In genomic region chr17:8505669-8506426, GRCm38 (mm10) we compare ENCODE assay signal across 8 mouse cellular contexts. TPM values are rescaled to one million over a fixed set of nuclear protein-coding genes. Genes with fewer than 3 reads are reported as not detected.
A peak's percentile ranks its signal among the peaks of the same experiment; 100 is the strongest.
DNase-seq lines count a peak whose midpoint lies in the region; ATAC-seq and TF ChIP-seq lines count a peak whose summit lies in the region.

No protein-coding gene starts in this region.

- H3K4me2 ChIP-seq in forebrain, embryonic 14.5 days (ENCODE audit: low read length): peak overlapping the region; percentile 58
- peak overlapping the region; percentile 41 for H3K4me2 ChIP-seq in neural tube, embryonic 14.5 days (ENCODE audit: low read depth, low read length)

- H3K4me1 ChIP-seq in ES-Bruce4 (ENCODE audit: control insufficient read depth, insufficient read depth, low read length): no peaks in the 10 kb centered on the region
- peaks cover 29% of the 10 kb centered on the region for H3K4me1 ChIP-seq in forebrain, embryonic 14.5 days (ENCODE audit: control insufficient read depth, insufficient read depth, low read length)
- no peaks in the 10 kb centered on the region for H3K4me1 ChIP-seq in lung, adult 2 months (ENCODE audit: control insufficient read depth, insufficient read depth, low read length)
- H3K4me1 ChIP-seq in neural tube, embryonic 14.5 days (ENCODE audit: control insufficient read depth, insufficient read depth, low read length): peaks cover 15% of the 10 kb centered on the region

- no peak for TF ChIP-seq POLR2A in ES-Bruce4 (IDR thresholded peaks at IDR 0.05; ENCODE audit: insufficient read depth, low read length)
- no peak for TF ChIP-seq POLR2A in lung, adult 2 months (IDR thresholded peaks at IDR 0.05; ENCODE audit: borderline replicate concordance, extremely low read depth, low read depth, low read length)

- H3K4me3 ChIP-seq in ES-Bruce4 (ENCODE audit: low read depth, low read length): 0 out of 2 replicates have a peak overlapping the region, but pooled peaks have one; percentile 11
- H3K4me3 ChIP-seq in forebrain, embryonic 14.5 days (ENCODE audit: low read depth, low read length): peak overlapping the region; percentile 28
- no peak overlapping the region for H3K4me3 ChIP-seq in lung, adult 2 months (replicated peaks; ENCODE audit: extremely low read depth, low read depth, low read length)
- peak overlapping the region; percentile 18; the same call in 1 of the 2 replicates for H3K4me3 ChIP-seq in neural tube, embryonic 14.5 days (ENCODE audit: low read depth, low read length)

- under 1% methylated on average over 20 of the region's 20 CpGs for WGBS in forebrain, embryonic 14.5 days
- WGBS in lung, adult 2 months: 1% methylated on average over 20 of the region's 20 CpGs
- WGBS in neural tube, embryonic 14.5 days: 1% methylated on average over 20 of the region's 20 CpGs

- peak; percentile 11 for DNase-seq in c-Kit-positive CD71-positive TER-119-positive erythroid progenitor cells, embryonic 14.5 days (ENCODE audit: low spot score)
- peak; percentile 93 for DNase-seq in forebrain, embryonic 14.5 days (ENCODE audit: low spot score)
- peak; percentile 84 to 86 for DNase-seq in heart, postnatal 14 days
- DNase-seq in layer of hippocampus, adult 18-20 months (ENCODE audit: low spot score in 2 of 2): peak; percentile 84 to 91
- peak; percentile 54 for DNase-seq in lung, adult 2 months
- DNase-seq in thymus, postnatal 14 days: peak; percentile 83

- intact Hi-C loops in heart, postnatal 14 days (cut with DNase I): loop anchor here (2.0 kb wide), 1 partner anchor 19 kb away; the partner anchor contains the start of gene Pde10a

- no peak for TF ChIP-seq EP300 in ES-Bruce4 (IDR thresholded peaks at IDR 0.05; ENCODE audit: insufficient read depth, low read depth, low read length)

- no peaks in the 10 kb centered on the region for H3K9me3 ChIP-seq in ES-Bruce4 (replicated peaks; ENCODE audit: control insufficient read depth, insufficient read depth, low read length, poor library complexity, severe bottlenecking)
- H3K9me3 ChIP-seq in forebrain, embryonic 14.5 days (replicated peaks; ENCODE audit: control insufficient read depth, low read length): no peaks in the 10 kb centered on the region
- no peaks in the 10 kb centered on the region for H3K9me3 ChIP-seq in neural tube, embryonic 14.5 days (ENCODE audit: control insufficient read depth, low read length)

- TF ChIP-seq CTCF in ES-Bruce4 (IDR thresholded peaks at IDR 0.05; ENCODE audit: low read depth, low read length): no peak
- TF ChIP-seq CTCF in lung, adult 2 months (IDR thresholded peaks at IDR 0.05; ENCODE audit: insufficient read depth, low read length): no peak

- H3K27ac ChIP-seq in ES-Bruce4 (ENCODE audit: insufficient read depth, low read length): no peak overlapping the region
- H3K27ac ChIP-seq in forebrain, embryonic 14.5 days (ENCODE audit: low read depth, low read length): peak overlapping the region; percentile 74
- peak overlapping the region; percentile 67 for H3K27ac ChIP-seq in neural tube, embryonic 14.5 days (ENCODE audit: low read depth, low read length)

- H3K27me3 ChIP-seq in ES-Bruce4 (ENCODE audit: control insufficient read depth, insufficient read depth, low read length, poor library complexity, severe bottlenecking): no peaks in the 10 kb centered on the region
- no peaks in the 10 kb centered on the region for H3K27me3 ChIP-seq in forebrain, embryonic 14.5 days (replicated peaks; ENCODE audit: control insufficient read depth, insufficient read depth, low read length)
- no peaks in the 10 kb centered on the region for H3K27me3 ChIP-seq in neural tube, embryonic 14.5 days (ENCODE audit: control insufficient read depth, insufficient read depth, low read length)

- H3K9ac ChIP-seq in ES-Bruce4 (ENCODE audit: low read depth, poor library complexity, severe bottlenecking): no peak overlapping the region
- H3K9ac ChIP-seq in forebrain, embryonic 14.5 days (ENCODE audit: low read length): peak overlapping the region; percentile 57
- H3K9ac ChIP-seq in neural tube, embryonic 14.5 days (replicated peaks; ENCODE audit: low read depth, low read length): peak overlapping the region; percentile 35; the same call in 1 of the 2 replicates

- ATAC-seq in forebrain, embryonic 14.5 days: peak; percentile 79
- peak; percentile 84 for ATAC-seq in neural tube, embryonic 14.5 days (ENCODE audit: low read depth)

- no peaks in the 10 kb centered on the region for H3K36me3 ChIP-seq in ES-Bruce4 (ENCODE audit: control insufficient read depth, insufficient read depth, low read length, poor library complexity, severe bottlenecking)
- H3K36me3 ChIP-seq in forebrain, embryonic 14.5 days (ENCODE audit: control insufficient read depth, insufficient read depth, low read length): no peaks in the 10 kb centered on the region
- no peaks in the 10 kb centered on the region for H3K36me3 ChIP-seq in neural tube, embryonic 14.5 days (ENCODE audit: control insufficient read depth, insufficient read depth, low read length)

RNA-seq across cellular contexts. Expression of gene Pde10a, which starts 19.3 kb away (rescaled TPM):
- 1.8 and 2.7 TPM in 2 replicates for polyA plus RNA-seq in ES-Bruce4 (2011; ENCODE audit: insufficient read depth, insufficient read length, low read depth, missing spikeins)
- 12.1 and 14.3 TPM in 2 replicates for polyA plus RNA-seq in forebrain, embryonic 14.5 days (2014; fragmentation: Nextera tagmentation; extraction: Ambion mirVana)
- total RNA-seq in heart, postnatal 14 days (2021): 1 to 10 TPM; 2.9 to 5.0 TPM
- 10 to 100 TPM; 59.8 to 61.8 TPM for total RNA-seq in layer of hippocampus, adult 18-20 months (2021)
- 0.42 and 0.62 TPM in 2 replicates for polyA plus RNA-seq in lung, adult 2 months (2012; rRNA removed)
- polyA plus RNA-seq in neural tube, embryonic 14.5 days (2014; fragmentation: Nextera tagmentation; extraction: Ambion mirVana): 16.2 and 17.0 TPM in 2 replicates

Comparison
In these comparisons a context has a peak if more than half of its experiments do, and no peak if none do; other contexts are left out.
1. DNase-seq: peak in every context shown above with its lines; median percentile 93 in forebrain, embryonic 14.5 days; 88 in layer of hippocampus, adult 18-20 months; 85 in heart, postnatal 14 days; 83 in thymus, postnatal 14 days; 54 in lung, adult 2 months; 11 in c-Kit-positive CD71-positive TER-119-positive erythroid progenitor cells, embryonic 14.5 days.